Mouse (Mus musculus): ENCODE measurements around the gene Orc1.

Orc1 gene

DNA sequence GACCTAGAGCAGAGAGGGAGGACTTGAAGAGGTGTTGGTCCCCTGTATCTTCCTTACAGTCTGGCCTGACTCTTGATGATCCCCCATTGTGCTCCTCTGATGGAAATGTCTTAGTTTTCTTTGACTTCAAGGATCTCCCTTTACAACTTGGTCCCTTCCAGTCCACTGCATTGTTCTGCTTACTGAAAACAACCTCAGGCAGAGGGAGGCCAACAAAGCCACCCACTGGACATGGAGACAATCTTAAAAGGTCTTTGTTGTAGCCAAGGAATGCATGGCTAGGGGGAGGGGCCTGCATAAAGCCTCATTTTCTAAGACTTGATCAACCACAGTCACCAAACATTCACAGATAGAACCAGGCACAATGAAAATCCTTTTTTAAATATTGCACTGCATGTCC, 55.9 kb downstream of the Orc1 start:
- no peak for DNase-seq (ENCODE audit: low spot score in 2 of 2)

DNA sequence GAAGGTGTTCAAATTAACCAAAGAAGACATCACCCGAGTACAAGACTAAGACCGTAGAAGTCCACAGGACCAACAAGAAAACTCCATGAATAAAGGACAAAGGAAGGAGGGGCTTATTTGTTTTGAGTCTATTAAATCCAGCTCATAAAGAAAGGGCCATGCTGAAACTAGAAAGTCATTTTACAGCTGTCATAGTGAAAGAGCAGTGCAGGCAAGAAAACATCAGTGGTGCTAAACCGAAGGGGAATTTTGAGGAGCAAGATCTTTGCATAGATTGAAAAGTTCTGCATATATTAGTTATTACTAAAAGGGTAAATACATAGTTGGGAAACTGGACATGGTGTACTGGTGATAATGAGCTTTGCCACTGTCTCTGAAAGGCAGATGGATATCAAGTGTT, 58.5 kb downstream of the Orc1 start:
- DNase-seq (ENCODE audit: low spot score in 2 of 2) = no peak

DNA sequence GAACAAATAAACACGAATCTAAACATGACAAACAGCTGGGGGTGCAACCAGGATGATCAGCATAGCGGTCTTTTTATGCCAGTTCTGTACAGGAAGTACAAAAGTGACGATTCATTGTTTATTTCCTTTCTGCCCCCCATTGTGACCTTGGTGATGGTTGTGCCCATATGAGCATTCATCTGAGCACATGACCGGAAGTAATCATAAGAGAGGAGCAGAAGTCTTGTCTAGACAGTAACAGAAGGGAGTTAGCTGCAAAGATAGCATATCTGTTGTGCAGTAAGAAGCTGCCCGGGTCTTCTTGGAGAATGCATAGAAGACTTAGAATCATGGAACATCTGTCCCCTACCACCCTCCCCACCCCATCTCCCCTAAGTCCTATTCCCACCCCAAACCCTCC, 59.5 kb downstream of the Orc1 start:
- DNase-seq (ENCODE audit: low spot score in 2 of 2) = no peak

DNA sequence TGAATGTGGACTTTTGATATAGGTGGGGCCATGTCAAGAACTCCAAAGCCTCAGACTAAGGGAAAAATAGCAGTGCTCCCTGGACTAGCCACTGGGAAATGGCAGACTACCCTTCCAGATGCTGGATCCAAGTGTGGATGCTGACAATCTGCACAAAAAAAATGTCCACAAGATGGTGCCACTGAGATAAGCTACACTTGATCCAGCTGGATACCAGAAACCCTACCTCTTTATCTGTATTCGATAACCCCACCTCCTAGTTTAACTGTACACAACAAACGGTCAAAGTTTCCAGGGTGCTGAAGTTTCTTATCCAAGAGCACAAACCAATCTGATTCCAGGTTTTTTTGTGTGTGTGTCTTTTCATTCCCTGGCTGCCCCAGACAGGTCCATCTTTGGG, 85.2 kb downstream of the Orc1 start:
- no peak for DNase-seq (ENCODE audit: low spot score in 2 of 2)
